Mouse (Mus musculus): ENCODE data around the gene Aldh1b1. TPM values are rescaled to one million over a fixed set of nuclear protein-coding genes. Genes with fewer than 3 reads are reported as not detected.

Aldh1b1 gene
- 11.0 and 11.4 TPM in 2 replicates for polyA plus RNA-seq (2016; fragmentation: Nextera tagmentation; extraction: Ambion mirVana)

- Histone ChIP-seq H3K4me3 (peak within 1 kb of the TSS; percentile 43), H3K9me3 (no peaks in the 10 kb centered on the region), H3K9ac (peak within 1 kb of the TSS; percentile 68), H3K27me3 (replicated peaks) (no peaks in the 10 kb centered on the region), H3K4me2 (replicated peaks) (peak within 1 kb of the TSS; percentile 80), H3K36me3 (peaks cover 9% of the 10 kb centered on the region; the same call in 1 of the 2 replicates), H3K4me1 (peaks cover 13% of the 10 kb centered on the region), H3K27ac (no peak within 1 kb of the TSS)
- ATAC-seq (ENCODE audit: low FRiP score, low read depth), result peak; percentile 69
- WGBS, result under 1% methylated on average over 26 of the region's 26 CpGs
Measured at GRCm38 (mm10) chr4:45798964-45799363, at the start of gene Aldh1b1. TSS of gene Aldh1b1 (plus strand) at chr4:45799022.

- no peak overlapping the region for H3K4me3 ChIP-seq
- no peaks in the 10 kb centered on the region for H3K9me3 ChIP-seq
- 0 out of 2 replicates have a peak, but pooled peaks cover 5% of the 10 kb centered on the region for H3K4me1 ChIP-seq
- H3K9ac ChIP-seq, result no peak overlapping the region
- no peaks in the 10 kb centered on the region for H3K27me3 ChIP-seq (replicated peaks)
- ATAC-seq (ENCODE audit: low FRiP score, low read depth), result no peak
- H3K4me2 ChIP-seq (replicated peaks), result no peak overlapping the region
- 84% methylated on average over 10 of the region's 10 CpGs for WGBS
- no peak overlapping the region for H3K27ac ChIP-seq
- H3K36me3 ChIP-seq, result no peaks in the 10 kb centered on the region
Measured at GRCm38 (mm10) chr4:45749449-45749848, 49.4 kb upstream of the Aldh1b1 start.

- Histone ChIP-seq H3K27ac (no peak overlapping the region), H3K9ac (no peak overlapping the region), H3K4me1 (peaks cover 9% of the 10 kb centered on the region; the same call in 1 of the 2 replicates), H3K9me3 (no peaks in the 10 kb centered on the region), H3K4me2 (replicated peaks) (no peak overlapping the region), H3K36me3 (no peaks in the 10 kb centered on the region), H3K27me3 (replicated peaks) (no peaks in the 10 kb centered on the region), H3K4me3 (no peak overlapping the region)
- no peak for ATAC-seq (ENCODE audit: low FRiP score, low read depth)
- WGBS, result 79% methylated on average over 6 of the region's 6 CpGs
Measured at GRCm38 (mm10) chr4:45750477-45750876, 48.3 kb upstream of the Aldh1b1 start.

DNA sequence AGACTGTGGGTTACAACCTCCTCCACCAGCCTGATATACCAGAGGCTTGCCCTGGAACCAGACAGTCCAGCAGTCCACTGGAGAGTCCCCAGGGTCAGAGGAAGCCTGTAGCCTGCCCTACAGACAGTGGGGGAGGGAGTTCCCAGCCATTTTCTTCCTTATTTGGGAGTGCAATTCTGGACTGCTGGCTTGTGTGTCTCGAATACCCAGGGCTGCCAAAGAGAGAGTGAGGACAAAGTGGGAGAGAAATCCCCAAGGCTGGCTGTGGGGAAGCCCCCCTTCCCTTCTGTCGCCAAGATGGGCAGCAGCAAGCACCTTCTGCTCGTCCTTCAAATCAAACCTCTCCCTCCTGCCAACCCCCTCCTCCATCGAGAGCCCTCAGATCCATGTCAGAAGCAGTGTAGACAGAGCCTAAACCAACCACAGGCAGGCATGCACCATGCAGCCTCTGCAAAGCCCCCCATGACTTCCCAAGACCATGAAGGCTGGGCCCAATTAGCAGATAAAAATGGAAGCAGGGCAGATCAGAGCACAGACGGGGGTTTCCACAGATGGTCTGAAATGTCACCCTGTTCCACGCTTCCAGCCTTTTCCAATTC, 45.5 kb upstream of the Aldh1b1 start:
- 50% methylated on average over 6 of the region's 6 CpGs for WGBS
- Histone ChIP-seq H3K4me2 (replicated peaks) (no peak overlapping the region), H3K9me3 (no peaks in the 10 kb centered on the region), H3K27me3 (replicated peaks) (no peaks in the 10 kb centered on the region), H3K36me3 (no peaks in the 10 kb centered on the region), H3K27ac (no peak overlapping the region), H3K4me3 (no peak overlapping the region), H3K4me1 (peaks cover 31% of the 10 kb centered on the region), H3K9ac (no peak overlapping the region)
- ATAC-seq (ENCODE audit: low FRiP score, low read depth), result no peak

DNA sequence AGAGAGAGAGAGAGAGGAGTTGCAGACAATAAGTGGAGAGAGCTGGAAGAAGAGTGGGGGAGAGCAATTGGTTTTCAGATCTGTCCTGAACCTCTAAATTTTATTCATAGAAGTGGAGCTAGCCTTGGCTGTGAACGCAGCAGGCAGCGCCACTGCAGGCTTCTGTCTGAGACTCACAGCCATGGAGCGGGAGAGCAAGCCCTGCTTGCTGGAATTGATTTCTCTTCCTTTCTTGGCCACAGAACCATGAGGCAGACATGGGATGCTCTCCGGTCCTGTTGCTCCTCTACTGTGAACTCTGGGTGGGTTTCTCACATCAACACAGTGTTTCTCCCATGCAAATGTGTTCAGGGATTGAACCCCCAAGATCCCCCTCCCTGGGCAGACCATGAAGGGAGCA, 44.7 kb upstream of the Aldh1b1 start:
- Histone ChIP-seq H3K4me3 (no peak overlapping the region), H3K4me2 (replicated peaks) (no peak overlapping the region), H3K36me3 (no peaks in the 10 kb centered on the region), H3K9me3 (no peaks in the 10 kb centered on the region), H3K9ac (no peak overlapping the region), H3K4me1 (peaks cover 36% of the 10 kb centered on the region), H3K27me3 (replicated peaks) (no peaks in the 10 kb centered on the region), H3K27ac (no peak overlapping the region)
- no peak for ATAC-seq (ENCODE audit: low FRiP score, low read depth)
- 67% methylated on average over 4 of the region's 4 CpGs for WGBS

GRCm38 (mm10) chr4:45755097-45755496, 43.7 kb upstream of the Aldh1b1 start:
- H3K27me3 ChIP-seq (replicated peaks), result no peaks in the 10 kb centered on the region
- ATAC-seq (ENCODE audit: low FRiP score, low read depth), result no peak
- no peak overlapping the region for H3K4me3 ChIP-seq
- no peaks in the 10 kb centered on the region for H3K36me3 ChIP-seq
- no peak overlapping the region for H3K4me2 ChIP-seq (replicated peaks)
- H3K9ac ChIP-seq, result no peak overlapping the region
- WGBS, result 63% methylated on average over 9 of the region's 9 CpGs
- no peaks in the 10 kb centered on the region for H3K9me3 ChIP-seq
- no peak overlapping the region for H3K27ac ChIP-seq
- peaks cover 36% of the 10 kb centered on the region for H3K4me1 ChIP-seq

- 66% methylated on average over 17 of the region's 17 CpGs for WGBS
- Histone ChIP-seq H3K27me3 (replicated peaks) (no peaks in the 10 kb centered on the region), H3K9me3 (no peaks in the 10 kb centered on the region), H3K9ac (no peak overlapping the region), H3K4me3 (no peak overlapping the region), H3K36me3 (no peaks in the 10 kb centered on the region), H3K4me2 (replicated peaks) (no peak overlapping the region), H3K4me1 (peaks cover 36% of the 10 kb centered on the region), H3K27ac (no peak overlapping the region)
- no peak for ATAC-seq (ENCODE audit: low FRiP score, low read depth)
Measured at GRCm38 (mm10) chr4:45755881-45756280, 42.9 kb upstream of the Aldh1b1 start.

GRCm38 (mm10) chr4:45757941-45758340, 40.9 kb upstream of the Aldh1b1 start:
- no peak overlapping the region for H3K4me2 ChIP-seq (replicated peaks)
- H3K27ac ChIP-seq, result no peak overlapping the region
- H3K4me3 ChIP-seq, result no peak overlapping the region
- H3K36me3 ChIP-seq, result no peaks in the 10 kb centered on the region
- no peak overlapping the region for H3K9ac ChIP-seq
- H3K27me3 ChIP-seq (replicated peaks), result no peaks in the 10 kb centered on the region
- H3K9me3 ChIP-seq, result no peaks in the 10 kb centered on the region
- H3K4me1 ChIP-seq, result peaks cover 37% of the 10 kb centered on the region
- no peak for ATAC-seq (ENCODE audit: low FRiP score, low read depth)
- WGBS, result 25% methylated on average over 5 of the region's 5 CpGs

DNA sequence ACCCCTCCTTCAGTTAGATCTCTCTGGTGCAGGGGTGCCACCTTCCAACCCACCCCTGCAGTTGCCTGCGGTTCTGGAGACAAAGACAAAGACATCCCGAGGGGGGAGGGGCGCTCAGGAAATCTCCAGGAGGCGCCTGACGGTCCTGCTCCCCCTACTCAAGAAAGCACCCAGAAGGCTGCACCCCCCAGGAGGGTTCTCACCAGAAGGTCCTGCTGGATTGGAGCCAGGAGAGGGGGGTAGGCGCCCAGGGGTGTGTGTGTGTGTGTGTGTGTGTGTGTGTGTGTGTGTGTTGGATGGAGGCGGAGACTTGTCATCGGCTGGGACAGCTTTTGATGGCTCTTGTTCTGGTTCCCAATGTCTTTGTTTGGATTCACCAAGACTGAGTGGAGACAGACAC, 39.4 kb upstream of the Aldh1b1 start:
- no peak for ATAC-seq (ENCODE audit: low FRiP score, low read depth)
- no peak overlapping the region for H3K4me2 ChIP-seq (replicated peaks)
- H3K36me3 ChIP-seq, result no peaks in the 10 kb centered on the region
- no peak overlapping the region for H3K4me3 ChIP-seq
- H3K27ac ChIP-seq, result no peak overlapping the region
- no peaks in the 10 kb centered on the region for H3K9me3 ChIP-seq
- peaks cover 47% of the 10 kb centered on the region for H3K4me1 ChIP-seq
- no peak overlapping the region for H3K9ac ChIP-seq
- WGBS, result 72% methylated on average over 8 of the region's 8 CpGs
- no peaks in the 10 kb centered on the region for H3K27me3 ChIP-seq (replicated peaks)

DNA sequence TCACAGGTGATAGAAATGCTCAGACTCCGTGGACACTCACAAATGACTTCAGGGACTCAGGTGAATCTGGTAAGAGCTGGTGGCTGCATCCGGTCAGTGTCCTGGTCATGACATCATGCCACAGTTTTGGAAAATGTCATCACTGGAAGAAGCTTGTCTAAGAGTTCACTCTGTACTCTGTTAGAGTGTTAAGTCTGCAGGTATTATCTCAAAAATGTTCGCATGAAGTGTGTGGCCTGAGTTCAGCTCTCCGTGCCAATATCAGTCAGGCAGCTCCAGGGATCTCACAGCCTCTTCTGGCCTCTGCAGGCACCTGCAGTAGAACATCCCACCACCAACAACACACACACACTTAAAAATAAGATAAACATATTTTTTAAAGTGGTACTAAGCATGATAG, 36.2 kb upstream of the Aldh1b1 start:
- no peaks in the 10 kb centered on the region for H3K36me3 ChIP-seq
- no peaks in the 10 kb centered on the region; the same call in 1 of the 2 replicates for H3K27me3 ChIP-seq (replicated peaks)
- no peak overlapping the region for H3K4me3 ChIP-seq
- peaks cover 49% of the 10 kb centered on the region for H3K4me1 ChIP-seq
- H3K4me2 ChIP-seq (replicated peaks), result no peak overlapping the region
- H3K9me3 ChIP-seq, result no peaks in the 10 kb centered on the region
- no peak overlapping the region for H3K9ac ChIP-seq
- ATAC-seq (ENCODE audit: low FRiP score, low read depth), result no peak
- no peak overlapping the region for H3K27ac ChIP-seq
- WGBS, result 88% methylated on average over 4 of the region's 4 CpGs

DNA sequence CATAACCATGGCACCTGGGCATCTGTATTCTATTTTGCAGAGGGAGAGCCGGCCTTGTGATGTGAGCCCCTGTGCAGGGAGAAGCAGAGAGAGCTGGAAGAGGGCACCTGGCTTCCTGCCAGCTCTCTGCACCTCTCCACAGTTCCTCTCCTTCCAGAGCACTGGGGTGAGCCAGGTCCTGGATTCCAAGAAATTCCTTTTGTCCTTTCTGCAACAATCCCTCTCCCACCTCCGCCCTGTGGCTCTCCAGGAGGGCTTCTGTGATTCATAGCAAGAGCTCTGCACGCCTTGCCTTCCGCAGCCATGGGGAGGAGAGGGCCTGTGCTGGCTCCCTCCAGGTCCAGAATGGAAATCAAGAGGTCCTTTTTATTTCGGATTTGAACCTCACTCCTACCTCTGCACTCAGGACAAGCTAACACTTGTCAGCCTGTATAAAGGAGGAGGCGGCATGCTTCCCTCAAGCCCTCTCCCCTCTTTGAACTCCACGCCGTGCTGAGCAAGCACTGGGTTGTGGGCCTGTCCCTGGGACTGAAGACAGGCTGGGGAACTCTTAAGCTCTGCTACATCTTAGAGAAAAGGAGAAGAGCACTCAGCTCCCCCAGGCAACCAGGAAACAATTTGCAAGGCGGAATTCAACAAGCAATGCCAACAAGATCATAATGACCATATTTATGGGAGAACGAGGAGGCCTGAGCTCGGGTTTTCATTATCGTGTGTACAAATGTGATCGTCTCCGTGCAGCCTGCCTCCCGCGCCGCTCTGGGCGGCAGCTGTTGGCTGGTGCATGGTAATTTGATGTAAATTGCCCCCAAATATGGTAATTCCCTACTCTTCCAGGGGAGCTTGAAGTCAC, 35.3 kb upstream of the Aldh1b1 start:
- WGBS, result 6% methylated on average over 18 of the region's 18 CpGs
- no peak overlapping the region for H3K9ac ChIP-seq
- H3K4me3 ChIP-seq, result no peak overlapping the region
- no peaks in the 10 kb centered on the region for H3K9me3 ChIP-seq
- peak overlapping the region; percentile 43 for H3K4me2 ChIP-seq (replicated peaks)
- peak; percentile 41 for ATAC-seq (ENCODE audit: low FRiP score, low read depth)
- peak overlapping the region; percentile 51 for H3K27ac ChIP-seq
- H3K27me3 ChIP-seq (replicated peaks), result peaks cover 3% of the 10 kb centered on the region; the same call in 1 of the 2 replicates
- H3K4me1 ChIP-seq, result peaks cover 40% of the 10 kb centered on the region
- no peaks in the 10 kb centered on the region for H3K36me3 ChIP-seq

DNA sequence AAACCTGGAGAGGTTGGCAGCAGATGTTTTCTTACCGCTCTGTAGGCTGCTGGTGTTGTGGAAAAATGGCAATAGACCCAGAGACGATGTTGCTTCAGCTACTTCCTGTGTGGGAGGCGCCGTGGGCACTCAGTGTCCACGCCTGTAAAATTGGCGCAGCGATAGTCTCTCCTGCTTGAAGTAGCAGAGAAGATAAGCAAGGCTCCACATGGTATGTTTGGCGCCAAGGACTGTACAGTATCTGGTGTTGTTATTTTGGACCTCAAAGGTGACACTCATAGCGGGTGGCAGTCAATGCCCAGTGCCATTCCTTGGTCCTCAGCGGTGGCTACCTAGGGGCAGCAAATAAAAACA, 34.7 kb upstream of the Aldh1b1 start:
- no peaks in the 10 kb centered on the region for H3K36me3 ChIP-seq
- WGBS, result 11% methylated on average over 10 of the region's 10 CpGs
- peaks cover 8% of the 10 kb centered on the region; the same call in 1 of the 2 replicates for H3K27me3 ChIP-seq (replicated peaks)
- no peaks in the 10 kb centered on the region for H3K9me3 ChIP-seq
- H3K27ac ChIP-seq, result no peak overlapping the region
- no peak overlapping the region for H3K9ac ChIP-seq
- no peak for ATAC-seq (ENCODE audit: low FRiP score, low read depth)
- peaks cover 37% of the 10 kb centered on the region for H3K4me1 ChIP-seq
- no peak overlapping the region for H3K4me3 ChIP-seq
- peak overlapping the region; percentile 43 for H3K4me2 ChIP-seq (replicated peaks)

All from neural tube, embryonic 12.5 days (tissue).